Comparison of ENCODE assay signal across 8 mouse cellular contexts in the genomic region with DNA sequence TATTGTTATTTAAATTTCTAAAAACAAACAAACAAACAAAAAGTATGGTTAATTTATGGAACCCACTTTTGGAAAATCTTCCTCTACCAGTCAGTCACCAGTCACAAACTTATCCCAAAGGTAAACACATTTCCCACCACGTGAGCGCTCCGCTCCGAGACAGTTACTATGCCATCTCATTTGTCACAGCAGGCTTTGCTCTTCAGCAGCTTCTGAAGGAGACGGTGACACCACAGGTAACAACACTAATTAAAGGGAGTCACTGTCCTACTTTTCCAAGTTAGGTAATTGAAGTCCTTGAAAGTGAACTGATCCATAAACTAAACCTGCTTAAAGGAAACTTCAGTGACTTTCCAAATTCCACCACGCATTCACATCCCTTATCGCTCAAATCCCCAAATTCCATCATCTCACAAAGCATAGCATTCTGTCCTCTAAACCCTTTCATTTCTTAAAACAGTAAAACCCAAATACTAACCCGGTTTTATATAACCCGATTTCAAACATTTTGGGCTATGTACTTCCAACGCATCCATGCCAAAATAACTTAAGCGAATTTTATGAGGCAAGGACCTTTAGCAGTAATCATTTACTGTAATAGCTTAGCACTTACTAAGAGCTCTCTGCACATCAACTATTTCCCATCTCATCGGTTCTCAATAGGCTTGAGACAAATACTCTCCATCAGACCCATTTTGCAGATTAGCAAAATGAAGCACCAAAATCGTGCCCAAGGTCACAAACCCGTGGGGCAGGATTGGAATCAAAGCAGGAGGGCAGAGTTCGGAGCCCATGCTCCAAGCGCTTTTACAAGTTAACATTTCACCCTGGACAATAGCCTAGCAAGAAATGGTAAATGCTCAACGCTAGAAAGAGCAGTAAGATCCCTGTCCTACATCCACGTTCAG. TPM values are rescaled to one million over a fixed set of nuclear protein-coding genes. Genes with fewer than 3 reads are reported as not detected.
A peak's percentile ranks its signal among the peaks of the same experiment; 100 is the strongest.
DNase-seq lines count a peak whose midpoint lies in the region; ATAC-seq and TF ChIP-seq lines count a peak whose summit lies in the region.

No protein-coding gene starts in this region.

- peak overlapping the region; percentile 91 for H3K27ac ChIP-seq in kidney, adult 2 months (ENCODE audit: insufficient read depth, low read depth, low read length)
- peak overlapping the region; percentile 96 for H3K27ac ChIP-seq in forebrain, postnatal 0 days (ENCODE audit: low read depth, low read length)
- H3K27ac ChIP-seq in liver, embryonic 16.5 days (ENCODE audit: low read length), result peak overlapping the region; percentile 96

- no peak for ATAC-seq in forebrain, postnatal 0 days
- ATAC-seq in liver, embryonic 16.5 days (ENCODE audit: low read depth), result no peak

- H3K36me3 ChIP-seq in kidney, adult 2 months (ENCODE audit: control insufficient read depth, insufficient read depth, low read length), result no peaks in the 10 kb centered on the region
- no peaks in the 10 kb centered on the region for H3K36me3 ChIP-seq in forebrain, postnatal 0 days (ENCODE audit: insufficient read depth)
- H3K36me3 ChIP-seq in liver, embryonic 16.5 days (ENCODE audit: control insufficient read depth, insufficient read depth), result no peaks in the 10 kb centered on the region

- H3K9me3 ChIP-seq in forebrain, postnatal 0 days (ENCODE audit: low read length), result no peaks in the 10 kb centered on the region
- H3K9me3 ChIP-seq in liver, embryonic 16.5 days (replicated peaks; ENCODE audit: control insufficient read depth, low read length), result no peaks in the 10 kb centered on the region

- peaks cover 18% of the 10 kb centered on the region; the same call in 1 of the 2 replicates for H3K4me1 ChIP-seq in kidney, adult 2 months (ENCODE audit: control insufficient read depth, insufficient read depth, low read length)
- peaks cover 16% of the 10 kb centered on the region for H3K4me1 ChIP-seq in forebrain, postnatal 0 days (ENCODE audit: insufficient read depth)
- peaks cover 25% of the 10 kb centered on the region for H3K4me1 ChIP-seq in liver, embryonic 16.5 days (ENCODE audit: control insufficient read depth, low read depth, low read length)

- TF ChIP-seq POLR2A in kidney, adult 2 months (IDR thresholded peaks at IDR 0.05; ENCODE audit: low read depth, low read length), result no peak

- TF ChIP-seq CTCF in kidney, adult 2 months (conservative IDR thresholded peaks at IDR 0.05; ENCODE audit: insufficient read depth, insufficient read length, low read depth, low read length), result no peak
- no peak for TF ChIP-seq CTCF in forebrain, postnatal 0 days (IDR thresholded peaks at IDR 0.05; ENCODE audit: low read depth)

- peak overlapping the region; percentile 57 for H3K4me2 ChIP-seq in forebrain, postnatal 0 days (ENCODE audit: low read depth)
- H3K4me2 ChIP-seq in liver, embryonic 16.5 days (ENCODE audit: low read depth, low read length), result peak overlapping the region; percentile 76

- 7% methylated on average over 18 of the region's 18 CpGs for WGBS in kidney, adult 2 months
- 2% methylated on average over 18 of the region's 18 CpGs for WGBS in forebrain, postnatal 0 days
- whole genome bisulfite sequencing in liver, embryonic 16.5 days (ENCODE audit: insufficient replicate concordance), result 10% methylated on average over 18 of the region's 18 CpGs

- H3K4me3 ChIP-seq in kidney, adult 2 months (ENCODE audit: insufficient read depth, low read depth, low read length), result peak overlapping the region; percentile 76
- peak overlapping the region; percentile 97 for H3K4me3 ChIP-seq in forebrain, postnatal 0 days (ENCODE audit: low read depth, low read length)
- H3K4me3 ChIP-seq in liver, embryonic 16.5 days (ENCODE audit: low read depth, low read length), result peak overlapping the region; percentile 97

- no peaks in the 10 kb centered on the region for H3K27me3 ChIP-seq in kidney, adult 2 months (replicated peaks; ENCODE audit: control insufficient read depth, insufficient read depth, low read length)
- H3K27me3 ChIP-seq in forebrain, postnatal 0 days (ENCODE audit: insufficient read depth, low read length), result no peaks in the 10 kb centered on the region
- no peaks in the 10 kb centered on the region for H3K27me3 ChIP-seq in liver, embryonic 16.5 days (ENCODE audit: control insufficient read depth, insufficient read depth, low read depth, low read length)

- H3K9ac ChIP-seq in forebrain, postnatal 0 days, result peak overlapping the region; percentile 95
- peak overlapping the region; percentile 98 for H3K9ac ChIP-seq in liver, embryonic 16.5 days (ENCODE audit: low read depth, low read length)

- peak; percentile 72 for DNase-seq in kidney, adult 2 months
- no peak for DNase-seq in kidney, adult 11 months
- peak; percentile 24 for DNase-seq in R1 (ENCODE audit: low read depth, low spot score)
- peak; percentile 5 for DNase-seq in forebrain, postnatal 0 days
- no peak for DNase-seq in layer of hippocampus, postnatal 14 days (ENCODE audit: low spot score in 2 of 2)
- DNase-seq in ovary, adult 18-20 months (ENCODE audit: low spot score), result no peak
- DNase-seq in right cerebral cortex, postnatal 10 days (ENCODE audit: low spot score in 2 of 2), result no peak

RNA-seq across cellular contexts. Expression of a gene that starts 0.9 kb away (rescaled TPM):
- polyA plus RNA-seq in kidney, adult 2 months (2012; rRNA removed), result 1.5 and 2.2 TPM in 2 replicates
- 0.43 and 1.5 TPM in 2 replicates for total RNA-seq in forebrain, postnatal 0 days (2014; rRNA removed)
- 8.2 and 8.9 TPM in 2 replicates for polyA plus RNA-seq in forebrain, postnatal 0 days (2015; fragmentation: Nextera tagmentation; extraction: Ambion mirVana)
- 0.71 and 0.80 TPM in 2 replicates for polyA plus RNA-seq in liver, embryonic 16.5 days (2015; fragmentation: Nextera tagmentation; extraction: Ambion mirVana)
- 1 to 10 TPM; 3.5 to 5.1 TPM for total RNA-seq in layer of hippocampus, postnatal 14 days (2021)

RNA-seq across cellular contexts. Expression of a gene that starts 1.2 kb away (rescaled TPM):
- 18.4 and 19.8 TPM in 2 replicates for polyA plus RNA-seq in kidney, adult 2 months (2012; rRNA removed)
- total RNA-seq in forebrain, postnatal 0 days (2014; rRNA removed), result 91.9 and 101 TPM in 2 replicates
- polyA plus RNA-seq in forebrain, postnatal 0 days (2015; fragmentation: Nextera tagmentation; extraction: Ambion mirVana), result 87.3 and 88.6 TPM in 2 replicates
- polyA plus RNA-seq in liver, embryonic 16.5 days (2015; fragmentation: Nextera tagmentation; extraction: Ambion mirVana), result 10.2 and 12.2 TPM in 2 replicates
- 10 to 100 TPM; 30.3 to 34.6 TPM for total RNA-seq in layer of hippocampus, postnatal 14 days (2021)

Comparison
In these comparisons a context has a peak if more than half of its experiments do, and no peak if none do; other contexts are left out.
1. DNase-seq: peak in kidney, adult 2 months (single experiment), R1 (single experiment) and forebrain, postnatal 0 days (single experiment); none in kidney, adult 11 months (single experiment), layer of hippocampus, postnatal 14 days (0 of 2), ovary, adult 18-20 months (single experiment) and right cerebral cortex, postnatal 10 days (0 of 2).
2. Peak in every context shown above with its lines, with median percentiles within 50 percentile points of each other: H3K27ac ChIP-seq and H3K4me3 ChIP-seq.